Mouse (Mus musculus) testis, adult 2 months (tissue): ENCODE results near the gene Hoxa7.

Experiments used
- CTCF ChIP-seq: fragments of 200-500 bp; IDR thresholded peaks from 2 replicates; pipeline ENCODE4 v1.5.1; 2012; ENCODE audit warnings: low read depth, mild to moderate bottlenecking, inconsistent platforms, low read length, moderate library complexity; ENCODE audit not compliant: control insufficient read depth, insufficient read depth, insufficient replicate concordance
- POLR2A ChIP-seq: fragments of 200-500 bp; IDR thresholded peaks from 2 replicates; pipeline ENCODE4 v1.6.1; 2012; ENCODE audit warnings: low read depth, mild to moderate bottlenecking, inconsistent platforms, low read length, moderate library complexity; ENCODE audit not compliant: control insufficient read depth

- no peak for TF ChIP-seq CTCF
- no peak for TF ChIP-seq POLR2A
Measured at GRCm38 (mm10) chr6:52214271-52214670, 7.4 kb downstream of the Hoxa7 start.
